ENCODE assay signal across 20 mouse cellular contexts in the genomic region with DNA sequence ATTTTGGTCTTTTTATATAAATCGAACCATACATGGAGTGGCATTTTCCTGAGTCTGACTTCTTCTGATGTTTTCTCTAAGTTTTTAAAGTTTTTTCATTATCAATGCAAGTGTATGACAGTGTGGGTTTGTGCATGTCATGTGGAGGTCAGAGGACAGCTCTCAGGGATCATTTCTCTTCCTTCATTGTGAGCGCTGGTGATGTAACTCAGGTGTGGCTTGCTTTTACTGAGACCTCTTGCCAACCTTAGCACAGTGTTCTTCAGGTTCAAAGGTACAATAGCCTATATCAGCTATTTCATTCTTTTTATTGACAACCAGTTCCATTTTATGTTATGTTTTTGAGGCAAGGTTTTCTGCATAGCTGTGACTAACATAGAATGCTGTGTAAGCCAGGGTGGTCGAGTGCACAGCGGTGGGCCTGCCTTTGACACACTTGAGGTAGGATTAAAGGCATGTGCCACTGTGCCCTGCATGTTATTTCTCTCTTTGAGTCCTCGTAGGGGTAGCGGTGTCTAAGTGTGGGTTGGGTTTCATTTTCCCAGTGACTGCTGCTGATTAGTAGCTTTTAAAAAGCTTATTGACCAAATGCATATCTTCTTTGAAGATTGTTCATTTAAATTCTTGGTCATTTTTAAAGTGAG. TPM values are rescaled to one million over a fixed set of nuclear protein-coding genes. Genes with fewer than 3 reads are reported as not detected.
A peak's percentile ranks its signal among the peaks of the same experiment; 100 is the strongest.
DNase-seq lines count a peak whose midpoint lies in the region; ATAC-seq and TF ChIP-seq lines count a peak whose summit lies in the region.
"Had no signal": no experiment of that assay in that cellular context is flagged by ENCODE, and none has a peak within 500 bp of the region (broad histone marks: within the 10 kb centered on the region; RNA-seq: fewer than 3 reads in every experiment).

No protein-coding gene starts in this region.

- H3K79me2 ChIP-seq in liver, adult 2 months (ENCODE audit: control insufficient read depth, insufficient read depth, low read length) = no peaks in the 10 kb centered on the region

- peaks cover 35% of the 10 kb centered on the region for H3K36me3 ChIP-seq in liver, adult 2 months (ENCODE audit: control insufficient read depth, insufficient read depth, low read length)
- H3K36me3 ChIP-seq in liver, embryonic 11.5 days (ENCODE audit: control insufficient read depth, insufficient read depth, low read length) = peaks cover 8% of the 10 kb centered on the region
- peaks cover 5% of the 10 kb centered on the region; the same call in 1 of the 2 replicates for H3K36me3 ChIP-seq in intestine, embryonic 16.5 days (ENCODE audit: control insufficient read depth, insufficient read depth, low read length)
- peaks cover 51% of the 10 kb centered on the region for H3K36me3 ChIP-seq in small intestine, adult 2 months (ENCODE audit: control insufficient read depth, insufficient read depth, low read length)
- peaks cover 22% of the 10 kb centered on the region for H3K36me3 ChIP-seq in forebrain, embryonic 10.5 days (replicated peaks)

- 89% methylated on average over 6 of the region's 6 CpGs for WGBS in liver, adult 2 months
- 87% methylated on average over 6 of the region's 6 CpGs for WGBS in liver, embryonic 11.5 days
- 84% methylated on average over 6 of the region's 6 CpGs for WGBS in intestine, embryonic 16.5 days
- WGBS in small intestine, adult 2 months = 79% methylated on average over 6 of the region's 6 CpGs
- WGBS in forebrain, embryonic 10.5 days = 88% methylated on average over 6 of the region's 6 CpGs

- H3K4me2 ChIP-seq in liver, embryonic 11.5 days = no peak overlapping the region
- H3K4me2 ChIP-seq in intestine, embryonic 16.5 days (ENCODE audit: low read depth, low read length) = no peak overlapping the region
- H3K4me2 ChIP-seq: embryonic facial prominence, embryonic 12.5 days; forebrain, embryonic 12.5 days had no signal

- no peak overlapping the region for H3K9ac ChIP-seq in liver, adult 2 months (ENCODE audit: low read depth, low read length)
- no peak overlapping the region for H3K9ac ChIP-seq in liver, embryonic 11.5 days (ENCODE audit: low read depth, low read length)
- H3K9ac ChIP-seq in intestine, embryonic 16.5 days (ENCODE audit: low read depth, low read length) = no peak overlapping the region
- H3K9ac ChIP-seq: embryonic facial prominence, embryonic 12.5 days; forebrain, embryonic 12.5 days had no signal

- DNase-seq in liver, adult 2 months (ENCODE audit: extremely low read depth, low read depth, low spot score) = peak; percentile 19
- no peak for DNase-seq in liver, embryonic 11.5 days (ENCODE audit: low spot score)
- no peak for DNase-seq in forebrain, embryonic 10.5 days (ENCODE audit: extremely low spot score, low spot score)
- DNase-seq in cerebellum, postnatal 36 days = no peak
- DNase-seq: adrenal gland, adult 2 months; adrenal gland, postnatal 10 days; adrenal gland, postnatal 25 days; cerebellum, adult 11 months; cerebellum, adult 18-20 months; cerebellum, adult 8-10 months; cerebellum, adult 9-11 months; cerebellum, postnatal 14 days had no signal

- H3K27me3 ChIP-seq in liver, adult 2 months (ENCODE audit: control insufficient read depth, insufficient read depth, low read length) = no peaks in the 10 kb centered on the region
- no peaks in the 10 kb centered on the region for H3K27me3 ChIP-seq in liver, embryonic 11.5 days (replicated peaks; ENCODE audit: control insufficient read depth, insufficient read depth, low read length)
- H3K27me3 ChIP-seq in intestine, embryonic 16.5 days (replicated peaks; ENCODE audit: control insufficient read depth, insufficient read depth, low read length) = no peaks in the 10 kb centered on the region
- H3K27me3 ChIP-seq in small intestine, adult 2 months (ENCODE audit: control insufficient read depth, insufficient read depth, low read length) = no peaks in the 10 kb centered on the region
- no peaks in the 10 kb centered on the region for H3K27me3 ChIP-seq in forebrain, embryonic 10.5 days (ENCODE audit: poor library complexity, severe bottlenecking)
- H3K27me3 ChIP-seq: embryonic facial prominence, embryonic 12.5 days; forebrain, embryonic 12.5 days had no signal

- no peak for ATAC-seq in liver, embryonic 11.5 days (replicated peaks; ENCODE audit: low FRiP score)
- peak; percentile 89 for ATAC-seq in intestine, embryonic 16.5 days
- ATAC-seq: forebrain, embryonic 14.5 days; forebrain, embryonic 16.5 days had no signal

- no peak for TF ChIP-seq POLR2A in liver, adult 2 months (IDR thresholded peaks at IDR 0.05; ENCODE audit: extremely low read depth, insufficient read depth, low read length)
- TF ChIP-seq POLR2A in small intestine, adult 2 months (IDR thresholded peaks at IDR 0.05; ENCODE audit: low read depth, low read length) = no peak

- no peak overlapping the region for H3K27ac ChIP-seq in liver, adult 2 months (replicated peaks; ENCODE audit: insufficient read depth, low read depth, low read length)
- no peak overlapping the region for H3K27ac ChIP-seq in liver, embryonic 11.5 days (ENCODE audit: low read depth, low read length)
- 0 out of 2 replicates have a peak overlapping the region, but pooled peaks have one; percentile 50 for H3K27ac ChIP-seq in intestine, embryonic 16.5 days (ENCODE audit: low read length)
- H3K27ac ChIP-seq in small intestine, adult 2 months (ENCODE audit: insufficient read depth, low read depth, low read length) = peak overlapping the region; percentile 66
- H3K27ac ChIP-seq in forebrain, embryonic 10.5 days = no peak overlapping the region
- H3K27ac ChIP-seq: embryonic facial prominence, embryonic 10.5 days; embryonic facial prominence, embryonic 12.5 days; forebrain, embryonic 12.5 days had no signal

- no peaks in the 10 kb centered on the region for H3K4me1 ChIP-seq in liver, adult 2 months (ENCODE audit: control insufficient read depth, insufficient read depth, low read length)
- no peaks in the 10 kb centered on the region for H3K4me1 ChIP-seq in liver, embryonic 11.5 days (replicated peaks; ENCODE audit: control insufficient read depth, insufficient read depth, low read length)
- H3K4me1 ChIP-seq in intestine, embryonic 16.5 days (ENCODE audit: control insufficient read depth, insufficient read depth, low read length) = no peaks in the 10 kb centered on the region
- H3K4me1 ChIP-seq in small intestine, adult 2 months (ENCODE audit: control insufficient read depth, insufficient read depth, insufficient read length, low read length) = peaks cover 2% of the 10 kb centered on the region; the same call in 1 of the 2 replicates
- no peaks in the 10 kb centered on the region for H3K4me1 ChIP-seq in forebrain, embryonic 10.5 days
- H3K4me1 ChIP-seq: embryonic facial prominence, embryonic 10.5 days; embryonic facial prominence, embryonic 12.5 days; forebrain, embryonic 12.5 days had no signal

- H3K4me3 ChIP-seq in liver, adult 2 months (ENCODE audit: insufficient read depth, low read depth, low read length) = no peak overlapping the region
- no peak overlapping the region for H3K4me3 ChIP-seq in liver, embryonic 11.5 days (ENCODE audit: low read depth, low read length)
- no peak overlapping the region for H3K4me3 ChIP-seq in intestine, embryonic 16.5 days (ENCODE audit: low read length)
- H3K4me3 ChIP-seq in small intestine, adult 2 months (ENCODE audit: low read depth, low read length) = no peak overlapping the region
- no peak overlapping the region for H3K4me3 ChIP-seq in forebrain, embryonic 10.5 days
- H3K4me3 ChIP-seq: embryonic facial prominence, embryonic 10.5 days; embryonic facial prominence, embryonic 12.5 days; forebrain, embryonic 12.5 days had no signal

- H3K9me3 ChIP-seq in liver, embryonic 11.5 days (ENCODE audit: control insufficient read depth, low read length) = no peaks in the 10 kb centered on the region
- no peaks in the 10 kb centered on the region for H3K9me3 ChIP-seq in intestine, embryonic 16.5 days (ENCODE audit: control insufficient read depth, low read length)
- no peaks in the 10 kb centered on the region for H3K9me3 ChIP-seq in forebrain, embryonic 10.5 days
- H3K9me3 ChIP-seq: embryonic facial prominence, embryonic 10.5 days; embryonic facial prominence, embryonic 12.5 days; forebrain, embryonic 12.5 days had no signal

- no peak for TF ChIP-seq CTCF in liver, adult 2 months (IDR thresholded peaks at IDR 0.05; ENCODE audit: low read depth, low read length)
- TF ChIP-seq CTCF in small intestine, adult 2 months (IDR thresholded peaks at IDR 0.05; ENCODE audit: extremely low read depth, insufficient read length, insufficient replicate concordance, low read depth, low read length) = no peak

RNA-seq across cellular contexts. Expression of a gene that starts 27.4 kb away (rescaled TPM):
- total RNA-seq in liver, adult 2 months (2014; rRNA removed) = 11.9 and 13.0 TPM in 2 replicates
- 1.6 and 2.1 TPM in 2 replicates for polyA plus RNA-seq in liver, adult 2 months (2012; rRNA removed)
- polyA plus RNA-seq in liver, embryonic 11.5 days (2014; fragmentation: Nextera tagmentation; extraction: Ambion mirVana) = 18.1 and 20.2 TPM in 2 replicates
- polyA plus RNA-seq in intestine, embryonic 16.5 days (2015; fragmentation: Nextera tagmentation; extraction: Ambion mirVana) = 3.0 and 3.7 TPM in 2 replicates
- 4.0 and 14.5 TPM in 2 replicates for polyA plus RNA-seq in small intestine, adult 2 months (2012; rRNA removed)
- 5.3 and 6.1 TPM in 2 replicates for polyA plus RNA-seq in forebrain, embryonic 10.5 days (2016; fragmentation: Nextera tagmentation; extraction: Ambion mirVana)

RNA-seq across cellular contexts. Expression of a gene that starts 46.1 kb away (rescaled TPM):
- total RNA-seq in liver, adult 2 months (2014; rRNA removed) = 0.20 and 1.2 TPM in 2 replicates
- polyA plus RNA-seq in liver, adult 2 months (2012; rRNA removed) = 0.13 and 0.66 TPM in 2 replicates
- 3.1 and 3.2 TPM in 2 replicates for polyA plus RNA-seq in liver, embryonic 11.5 days (2014; fragmentation: Nextera tagmentation; extraction: Ambion mirVana)
- 19.1 and 19.9 TPM in 2 replicates for polyA plus RNA-seq in intestine, embryonic 16.5 days (2015; fragmentation: Nextera tagmentation; extraction: Ambion mirVana)
- polyA plus RNA-seq in small intestine, adult 2 months (2012; rRNA removed) = 6.8 and 7.1 TPM in 2 replicates
- 5.0 and 5.3 TPM in 2 replicates for polyA plus RNA-seq in forebrain, embryonic 10.5 days (2016; fragmentation: Nextera tagmentation; extraction: Ambion mirVana)

RNA-seq across cellular contexts. Expression of a gene that starts 55.4 kb away (rescaled TPM):
- total RNA-seq in liver, adult 2 months (2014; rRNA removed) = not detected in 2 replicates
- polyA plus RNA-seq in liver, adult 2 months (2012; rRNA removed) = not detected in 2 replicates
- not detected in 2 replicates for polyA plus RNA-seq in liver, embryonic 11.5 days (2014; fragmentation: Nextera tagmentation; extraction: Ambion mirVana)
- not detected in 2 replicates for polyA plus RNA-seq in intestine, embryonic 16.5 days (2015; fragmentation: Nextera tagmentation; extraction: Ambion mirVana)
- polyA plus RNA-seq in small intestine, adult 2 months (2012; rRNA removed) = not detected in 2 replicates
- 0.37 and 0.81 TPM in 2 replicates for polyA plus RNA-seq in forebrain, embryonic 10.5 days (2016; fragmentation: Nextera tagmentation; extraction: Ambion mirVana)
- total RNA-seq: adrenal gland, adult 2 months; adrenal gland, postnatal 10 days; adrenal gland, postnatal 25 days; adrenal gland, postnatal 4 days had no signal
- polyA plus RNA-seq: adrenal gland, adult 2 months had no signal

Comparison
In these comparisons a context has a peak if more than half of its experiments do, and no peak if none do; other contexts are left out.
1. H3K27ac ChIP-seq: peak in intestine, embryonic 16.5 days (single experiment) and small intestine, adult 2 months (single experiment); none in liver, adult 2 months (single experiment), liver, embryonic 11.5 days (single experiment) and forebrain, embryonic 10.5 days (single experiment).